Mouse (Mus musculus): ENCODE measurements at regions not wholly inside any gene's neighbourhood (a gene's known extent, or its start where the extent isn't known, plus 50 kb on each side); places are given as distances from the start of the nearest gene placed in this dataset.

GRCm38 (mm10) chr15:27013906-27014658, 118.7 kb upstream of the Fbxl7 start:
- TF ChIP-seq POLR2A (IDR thresholded peaks at IDR 0.05; ENCODE audit: borderline replicate concordance, extremely low read depth, insufficient read depth, insufficient read length, poor library complexity, severe bottlenecking) (no peak), CTCF (IDR thresholded peaks at IDR 0.05; ENCODE audit: borderline replicate concordance, extremely low read depth, insufficient read depth, insufficient read length) (no peak)
